19 mouse cellular contexts compared by ENCODE assay signal in the genomic region with DNA sequence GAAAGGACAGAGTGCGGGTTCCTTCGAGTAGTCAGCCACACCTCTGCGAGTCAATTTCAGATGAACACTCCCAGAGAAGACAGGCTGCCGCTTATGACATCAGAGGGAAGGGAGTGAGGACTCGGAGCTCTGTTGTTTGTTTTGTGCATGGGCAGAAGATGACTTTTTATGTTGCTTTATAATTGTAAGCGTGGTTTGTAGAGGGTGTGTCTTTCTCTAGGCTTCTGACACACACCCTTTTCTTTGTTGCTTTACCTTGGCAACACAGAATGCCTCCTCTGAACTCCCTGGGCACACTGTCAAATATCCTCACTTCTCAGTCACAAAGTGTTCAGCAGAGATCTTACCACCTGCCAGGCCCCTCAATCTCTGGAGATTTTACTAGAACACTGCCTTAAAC. TPM values are rescaled to one million over a fixed set of nuclear protein-coding genes. Genes with fewer than 3 reads are reported as not detected.
DNase-seq lines count a peak whose midpoint lies in the region; ATAC-seq and TF ChIP-seq lines count a peak whose summit lies in the region.
"Had no signal": no experiment of that assay in that cellular context is flagged by ENCODE, and none has a peak within 500 bp of the region (broad histone marks: within the 10 kb centered on the region; RNA-seq: fewer than 3 reads in every experiment).

No protein-coding gene starts in this region.

- no peaks in the 10 kb centered on the region for H3K36me3 ChIP-seq in forebrain, embryonic 15.5 days
- no peaks in the 10 kb centered on the region for H3K36me3 ChIP-seq in forebrain, postnatal 0 days (ENCODE audit: insufficient read depth)
- H3K36me3 ChIP-seq in stomach, postnatal 0 days (ENCODE audit: control insufficient read depth, insufficient read depth, low read length) = no peaks in the 10 kb centered on the region; the same call in 1 of the 2 replicates

- no peaks in the 10 kb centered on the region for H3K27me3 ChIP-seq in forebrain, embryonic 15.5 days
- H3K27me3 ChIP-seq in forebrain, postnatal 0 days (ENCODE audit: insufficient read depth, low read length) = no peaks in the 10 kb centered on the region
- no peaks in the 10 kb centered on the region for H3K27me3 ChIP-seq in stomach, postnatal 0 days (ENCODE audit: control insufficient read depth, insufficient read depth, low read length)

- H3K9me3 ChIP-seq in forebrain, embryonic 15.5 days = no peaks in the 10 kb centered on the region
- no peaks in the 10 kb centered on the region for H3K9me3 ChIP-seq in forebrain, postnatal 0 days (ENCODE audit: low read length)
- no peaks in the 10 kb centered on the region for H3K9me3 ChIP-seq in stomach, postnatal 0 days (ENCODE audit: control insufficient read depth, low read length)

- no peak for TF ChIP-seq EP300 in stomach, postnatal 0 days (optimal IDR thresholded peaks at IDR 0.05)

- peak overlapping the region; percentile 33; the same call in 1 of the 2 replicates for H3K27ac ChIP-seq in forebrain, embryonic 15.5 days (replicated peaks)
- H3K27ac ChIP-seq in forebrain, postnatal 0 days (ENCODE audit: low read depth, low read length) = no peak overlapping the region
- no peak overlapping the region for H3K27ac ChIP-seq in stomach, postnatal 0 days (replicated peaks)

- no peak for TF ChIP-seq CTCF in forebrain, postnatal 0 days (IDR thresholded peaks at IDR 0.05; ENCODE audit: low read depth)
- no peak for TF ChIP-seq CTCF in brain, embryonic 14.5 days (IDR thresholded peaks at IDR 0.05; ENCODE audit: borderline replicate concordance, extremely low read depth, insufficient read depth, insufficient read length)
- no peak for TF ChIP-seq CTCF in stomach, postnatal 0 days (IDR thresholded peaks at IDR 0.05; ENCODE audit: low read depth)

- ATAC-seq in forebrain, embryonic 15.5 days (replicated peaks) = no peak
- ATAC-seq in forebrain, postnatal 0 days = no peak
- ATAC-seq in stomach, postnatal 0 days (ENCODE audit: low FRiP score, low TSS enrichment) = peak; percentile 63
- ATAC-seq: hindbrain, embryonic 16.5 days; liver, postnatal 0 days; midbrain, embryonic 16.5 days had no signal

- no peak overlapping the region for H3K4me2 ChIP-seq in forebrain, embryonic 15.5 days (replicated peaks)
- H3K4me2 ChIP-seq in forebrain, postnatal 0 days (ENCODE audit: low read depth) = no peak overlapping the region
- H3K4me2 ChIP-seq in stomach, postnatal 0 days (replicated peaks; ENCODE audit: low read depth) = no peak overlapping the region

- TF ChIP-seq POLR2A in brain, embryonic 14.5 days (IDR thresholded peaks at IDR 0.05; ENCODE audit: borderline replicate concordance, extremely low read depth, insufficient read depth, insufficient read length, poor library complexity, severe bottlenecking) = no peak

- DNase-seq in forebrain, postnatal 0 days = no peak
- peak; percentile 53 for DNase-seq in lung, postnatal 25 days (ENCODE audit: low spot score)
- no peak for DNase-seq in lung, postnatal 10 days
- DNase-seq in brain, embryonic 14.5 days (ENCODE audit: low read depth) = peak; percentile 59
- DNase-seq in stomach, postnatal 0 days (ENCODE audit: low spot score) = peak; percentile 45
- DNase-seq in spleen, postnatal 4 days (ENCODE audit: low spot score in 2 of 2) = no peak
- DNase-seq in ovary, postnatal 36 days (ENCODE audit: low spot score) = no peak
- DNase-seq: cerebellum, postnatal 25 days; gastrocnemius, postnatal 25 days; heart, postnatal 14 days; kidney, adult 9 months; kidney, postnatal 36 days; liver; liver, postnatal 0 days; thymus, postnatal 25 days had no signal

- 66% methylated on average over 6 of the region's 6 CpGs for WGBS in forebrain, embryonic 15.5 days
- 48% methylated on average over 6 of the region's 6 CpGs for WGBS in forebrain, postnatal 0 days
- 53% methylated on average over 6 of the region's 6 CpGs for WGBS in stomach, postnatal 0 days

- peaks cover 42% of the 10 kb centered on the region for H3K4me1 ChIP-seq in forebrain, embryonic 15.5 days
- no peaks in the 10 kb centered on the region for H3K4me1 ChIP-seq in forebrain, postnatal 0 days (ENCODE audit: insufficient read depth)
- H3K4me1 ChIP-seq in stomach, postnatal 0 days (replicated peaks; ENCODE audit: control insufficient read depth, insufficient read depth) = peaks cover 6% of the 10 kb centered on the region; the same call in 1 of the 2 replicates

- H3K4me3 ChIP-seq in forebrain, embryonic 15.5 days = no peak overlapping the region
- H3K4me3 ChIP-seq in forebrain, postnatal 0 days (ENCODE audit: low read depth, low read length) = no peak overlapping the region
- H3K4me3 ChIP-seq in stomach, postnatal 0 days (ENCODE audit: low read depth, low read length) = no peak overlapping the region

- no peak overlapping the region for H3K9ac ChIP-seq in forebrain, embryonic 15.5 days (replicated peaks)
- no peak overlapping the region for H3K9ac ChIP-seq in forebrain, postnatal 0 days
- H3K9ac ChIP-seq in stomach, postnatal 0 days (ENCODE audit: low read length) = no peak overlapping the region
- H3K9ac ChIP-seq: liver, postnatal 0 days had no signal

RNA-seq across cellular contexts. Expression of a gene that starts 36.8 kb away (rescaled TPM):
- 0.05 and 0.10 TPM in 2 replicates for polyA plus RNA-seq in forebrain, embryonic 15.5 days (2015; fragmentation: Nextera tagmentation; extraction: Ambion mirVana)
- 0.23 and 0.43 TPM in 2 replicates for total RNA-seq in forebrain, postnatal 0 days (2014; rRNA removed)
- 0.11 TPM in 1 of 2 replicates, not detected in the other for polyA plus RNA-seq in forebrain, postnatal 0 days (2015; fragmentation: Nextera tagmentation; extraction: Ambion mirVana)
- 0.08 and 0.14 TPM in 2 replicates for polyA plus RNA-seq in brain, embryonic 14.5 days (2012; rRNA removed)
- 0.06 and 0.11 TPM in 2 replicates for polyA plus RNA-seq in stomach, postnatal 0 days (2015; fragmentation: Nextera tagmentation; extraction: Ambion mirVana)
- polyA plus RNA-seq: midbrain, embryonic 16.5 days; testis, adult 2 months had no signal

RNA-seq across cellular contexts. Expression of a gene that starts 43.9 kb away (rescaled TPM):
- polyA plus RNA-seq in forebrain, embryonic 15.5 days (2015; fragmentation: Nextera tagmentation; extraction: Ambion mirVana) = 3.4 and 3.8 TPM in 2 replicates
- 37.7 and 40.2 TPM in 2 replicates for total RNA-seq in forebrain, postnatal 0 days (2014; rRNA removed)
- polyA plus RNA-seq in forebrain, postnatal 0 days (2015; fragmentation: Nextera tagmentation; extraction: Ambion mirVana) = 2.7 and 3.2 TPM in 2 replicates
- 13.6 and 20.8 TPM in 2 replicates for polyA plus RNA-seq in brain, embryonic 14.5 days (2012; rRNA removed)
- 5.3 and 5.8 TPM in 2 replicates for polyA plus RNA-seq in stomach, postnatal 0 days (2015; fragmentation: Nextera tagmentation; extraction: Ambion mirVana)

Comparison
In these comparisons a context has a peak if more than half of its experiments do, and no peak if none do; other contexts are left out.
1. DNase-seq: peak in lung, postnatal 25 days (single experiment), brain, embryonic 14.5 days (single experiment) and stomach, postnatal 0 days (single experiment); none in forebrain, postnatal 0 days (single experiment), lung, postnatal 10 days (single experiment), spleen, postnatal 4 days (0 of 2) and ovary, postnatal 36 days (single experiment).